Mouse (Mus musculus) kidney, adult 2 months (tissue): ENCODE measurements around the gene 1700066M21Rik.

ENCODE experiments used
- CTCF ChIP-seq: fragments of 200-500 bp; conservative IDR thresholded peaks from 2 replicates; pipeline ENCODE4 v1.5.1; 2011; ENCODE audit warnings: low read depth, mild to moderate bottlenecking, control low read depth, low read length, moderate library complexity, mixed read lengths; ENCODE audit not compliant: insufficient read depth, insufficient read length
- POLR2A ChIP-seq: fragments of 200-500 bp; IDR thresholded peaks from one replicate; pipeline ENCODE4 v1.6.1; 2011; ENCODE audit warnings: low read depth, low read length, control low read depth

DNA sequence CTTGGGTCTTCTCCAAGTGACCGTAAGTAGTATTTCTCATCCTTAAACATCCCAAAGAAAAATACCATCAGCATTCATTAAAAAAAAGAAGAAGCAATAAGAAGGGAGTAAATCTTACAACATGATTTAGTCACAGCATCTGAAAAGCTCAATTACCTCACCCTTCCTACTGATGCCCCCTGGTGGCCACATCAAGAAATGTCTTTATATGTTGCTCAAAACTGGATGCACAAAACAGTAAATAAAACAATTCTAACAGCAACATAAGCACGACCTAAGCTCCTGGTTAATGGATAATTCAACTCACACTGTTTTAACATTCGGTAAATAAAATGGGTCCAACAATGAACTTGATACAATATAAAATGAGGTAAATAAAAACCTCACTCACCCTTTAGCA lies 16.6 kb downstream of the 1700066M21Rik start:
- TF ChIP-seq POLR2A, result no peak
- TF ChIP-seq CTCF, result no peak
